Mouse (Mus musculus): ENCODE results near the gene Pianp. TPM values are rescaled to one million over a fixed set of nuclear protein-coding genes. Genes with fewer than 3 reads are reported as not detected.

The Pianp gene
- total RNA-seq, 1 experiment = 2.9 TPM

DNA sequence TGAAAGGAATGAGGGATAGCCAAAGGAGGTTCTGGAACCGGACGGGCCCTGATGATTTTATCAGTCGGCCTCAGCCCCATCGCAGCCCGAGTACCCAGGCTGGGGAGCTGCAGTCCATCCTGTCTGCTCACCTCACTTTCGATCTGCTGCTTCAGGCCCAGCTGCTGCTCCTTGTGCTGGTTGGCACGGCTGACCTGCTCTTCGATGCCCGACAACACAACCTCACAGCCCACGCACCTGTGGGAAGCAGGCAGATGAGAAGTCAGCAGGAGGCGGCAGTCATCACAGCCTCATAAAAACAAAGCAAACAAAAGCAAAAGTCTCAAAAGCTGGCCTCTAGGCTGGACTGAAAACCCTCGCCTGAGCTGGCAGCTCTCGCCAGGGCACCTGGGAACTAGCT is 36.5 kb upstream of the Pianp start:
- Histone ChIP-seq H3K4me1 (ENCODE audit: control insufficient read depth in 2 of 2, insufficient read depth in 2 of 2, low read length in 2 of 2, poor library complexity in 1 of 2) (peaks cover 0 to 10% of the 10 kb centered on the region in 2 experiments; a peak in 1 of 4 replicates), H3K27ac (ENCODE audit: insufficient read depth, low read depth, low read length, poor library complexity, severe bottlenecking) (no peak overlapping the region), H3K36me3 (ENCODE audit: control insufficient read depth, insufficient read depth, low read length, poor library complexity, severe bottlenecking) (peaks cover 46% of the 10 kb centered on the region), H3K4me3 (ENCODE audit: insufficient read depth in 1 of 2, low read depth in 1 of 2, low read length in 2 of 2, poor library complexity in 1 of 2, severe bottlenecking in 1 of 2) (no peak overlapping the region), H3K9me3 (ENCODE audit: control insufficient read depth, insufficient read depth, low read depth, low read length) (no peaks in the 10 kb centered on the region; the same call in 1 of the 2 replicates), H3K9ac (ENCODE audit: insufficient read depth, low read depth, low read length, poor library complexity, severe bottlenecking) (no peak overlapping the region)
- TF ChIP-seq CHD2 (IDR thresholded peaks at IDR 0.05; ENCODE audit: low read depth, low read length) = no peak
- TF ChIP-seq ZC3H11A (IDR thresholded peaks at IDR 0.05; ENCODE audit: borderline replicate concordance, low read depth, low read length) = no peak
- TF ChIP-seq HCFC1 (IDR thresholded peaks at IDR 0.05; ENCODE audit: borderline replicate concordance, insufficient read depth, low read length) = no peak
- TF ChIP-seq MAFK (IDR thresholded peaks at IDR 0.05; ENCODE audit: insufficient read depth, low read depth, low read length) = no peak
- TF ChIP-seq ZNF384 (IDR thresholded peaks at IDR 0.05; ENCODE audit: low read depth, low read length) = no peak
- in situ Hi-C loops (cut with MboI; ENCODE audit: low sequenced_read_pairs in 2 of 2, unreplicated experiment in 2 of 2) = no loop called here
- no peak for DNase-seq (ENCODE audit: low read depth, low spot score)

- H3K9me3 ChIP-seq (ENCODE audit: control insufficient read depth, insufficient read depth, low read depth, low read length) = no peaks in the 10 kb centered on the region
- no peak for TF ChIP-seq CHD2 (IDR thresholded peaks at IDR 0.05; ENCODE audit: low read depth, low read length)
- no peak for TF ChIP-seq HCFC1 (IDR thresholded peaks at IDR 0.05; ENCODE audit: borderline replicate concordance, insufficient read depth, low read length)
- TF ChIP-seq ZNF384 (IDR thresholded peaks at IDR 0.05; ENCODE audit: low read depth, low read length) = no peak
- no peak for TF ChIP-seq ZC3H11A (IDR thresholded peaks at IDR 0.05; ENCODE audit: borderline replicate concordance, low read depth, low read length)
- TF ChIP-seq MAFK (IDR thresholded peaks at IDR 0.05; ENCODE audit: insufficient read depth, low read depth, low read length) = no peak
- H3K4me3 ChIP-seq (ENCODE audit: insufficient read depth in 1 of 2, low read depth in 1 of 2, low read length in 2 of 2, poor library complexity in 1 of 2, severe bottlenecking in 1 of 2) = no peak overlapping the region
- peaks cover 44% of the 10 kb centered on the region for H3K36me3 ChIP-seq (ENCODE audit: control insufficient read depth, insufficient read depth, low read length, poor library complexity, severe bottlenecking)
- peaks cover 0 to 10% of the 10 kb centered on the region in 2 experiments; a peak in 1 of 4 replicates for H3K4me1 ChIP-seq (ENCODE audit: control insufficient read depth in 2 of 2, insufficient read depth in 2 of 2, low read length in 2 of 2, poor library complexity in 1 of 2)
- no peak overlapping the region for H3K27ac ChIP-seq (ENCODE audit: insufficient read depth, low read depth, low read length, poor library complexity, severe bottlenecking)
- in situ Hi-C loops (cut with MboI; ENCODE audit: low sequenced_read_pairs in 2 of 2, unreplicated experiment in 2 of 2) = no loop called here
- DNase-seq (ENCODE audit: low read depth, low spot score) = no peak
- no peak overlapping the region for H3K9ac ChIP-seq (ENCODE audit: insufficient read depth, low read depth, low read length, poor library complexity, severe bottlenecking)
Observed at GRCm38 (mm10) chr6:124961021-124961420, 35.5 kb upstream of the Pianp start.

DNA sequence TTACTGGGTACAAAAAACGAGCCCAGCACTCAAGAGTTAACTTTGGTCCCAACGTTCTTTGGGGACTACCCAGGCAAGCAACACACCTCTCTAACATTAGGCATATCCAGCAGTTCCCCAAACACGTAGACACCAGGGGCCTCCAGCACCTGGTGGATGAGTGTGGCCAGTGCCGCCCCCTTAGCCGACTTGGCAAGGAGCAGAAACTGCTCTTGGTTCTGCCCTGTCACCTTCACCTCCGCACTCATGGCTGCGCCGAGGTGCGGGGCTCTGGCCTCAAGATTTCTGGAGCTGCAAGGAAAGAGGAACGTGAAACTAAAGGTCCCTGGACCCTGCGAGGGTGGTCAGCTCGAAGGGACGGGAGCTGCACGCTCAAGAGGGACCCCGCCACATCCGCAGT is 31.9 kb upstream of the Pianp start:
- Histone ChIP-seq H3K36me3 (ENCODE audit: control insufficient read depth, insufficient read depth, low read length, poor library complexity, severe bottlenecking) (peaks cover 26% of the 10 kb centered on the region), H3K9ac (ENCODE audit: insufficient read depth, low read depth, low read length, poor library complexity, severe bottlenecking) (peak overlapping the region; percentile 91), H3K27ac (ENCODE audit: insufficient read depth, low read depth, low read length, poor library complexity, severe bottlenecking) (peak overlapping the region; percentile 94), H3K4me3 (ENCODE audit: insufficient read depth in 1 of 2, low read depth in 1 of 2, low read length in 2 of 2, poor library complexity in 1 of 2, severe bottlenecking in 1 of 2) (peak overlapping the region; percentile 84 to 91), H3K9me3 (ENCODE audit: control insufficient read depth, insufficient read depth, low read depth, low read length) (no peaks in the 10 kb centered on the region), H3K4me1 (ENCODE audit: control insufficient read depth in 2 of 2, insufficient read depth in 2 of 2, low read length in 2 of 2, poor library complexity in 1 of 2) (peaks cover 0 to 6% of the 10 kb centered on the region in 2 experiments; a peak in 1 of 4 replicates)
- no peak for DNase-seq (ENCODE audit: low read depth, low spot score)
- in situ Hi-C loops (cut with MboI; ENCODE audit: low sequenced_read_pairs in 2 of 2, unreplicated experiment in 2 of 2) = no loop called here
- TF ChIP-seq ZC3H11A (IDR thresholded peaks at IDR 0.05; ENCODE audit: borderline replicate concordance, low read depth, low read length) (no peak), CHD2 (IDR thresholded peaks at IDR 0.05; ENCODE audit: low read depth, low read length) (no peak), ZNF384 (IDR thresholded peaks at IDR 0.05; ENCODE audit: low read depth, low read length) (no peak), MAFK (IDR thresholded peaks at IDR 0.05; ENCODE audit: insufficient read depth, low read depth, low read length) (no peak), HCFC1 (IDR thresholded peaks at IDR 0.05; ENCODE audit: borderline replicate concordance, insufficient read depth, low read length) (no peak)

DNA sequence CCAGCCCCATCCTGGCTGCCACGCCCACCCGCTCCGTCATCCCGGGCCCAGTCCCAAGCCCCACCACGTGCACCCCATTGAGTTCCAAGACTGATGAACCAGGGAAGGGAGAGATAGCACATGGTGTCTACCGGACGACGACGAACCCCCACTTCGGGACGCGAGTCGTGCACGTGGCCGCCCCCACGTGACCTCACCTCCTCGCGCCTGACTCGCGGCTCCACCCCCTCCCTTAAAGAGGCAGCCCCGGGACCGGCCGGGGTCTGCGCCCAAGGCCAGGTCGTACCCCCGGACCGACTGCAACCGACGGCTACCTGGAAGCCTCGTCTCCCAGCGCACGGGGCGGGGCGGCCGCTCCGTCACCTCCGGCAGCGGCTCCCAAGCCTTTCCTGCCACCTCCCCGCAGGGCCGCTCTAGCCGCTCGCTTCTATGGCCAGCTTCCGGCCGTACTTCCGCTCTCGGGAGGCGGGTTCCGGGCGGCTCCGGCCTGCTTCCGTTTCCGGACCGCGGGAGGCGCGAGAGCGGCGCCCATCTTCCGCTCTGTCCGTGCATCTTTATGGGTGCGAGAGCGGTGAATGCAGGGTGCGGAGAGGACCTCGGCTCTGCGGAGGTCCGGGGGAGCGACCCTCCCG is 31.3 kb upstream of the Pianp start, which contains the start of gene Cops7a:
Gene Cops7a, minus strand, starts transcription at position 451 of the 632 bp plus-strand sequence.
- Histone ChIP-seq H3K9ac (ENCODE audit: insufficient read depth, low read depth, low read length, poor library complexity, severe bottlenecking) (peak within 1 kb of the TSS; percentile 99), H3K9me3 (ENCODE audit: control insufficient read depth, insufficient read depth, low read depth, low read length) (no peaks in the 10 kb centered on the region), H3K4me3 (ENCODE audit: insufficient read depth in 1 of 2, low read depth in 1 of 2, low read length in 2 of 2, poor library complexity in 1 of 2, severe bottlenecking in 1 of 2) (peak within 1 kb of the TSS; percentile 84 to 91), H3K4me1 (ENCODE audit: control insufficient read depth in 2 of 2, insufficient read depth in 2 of 2, low read length in 2 of 2, poor library complexity in 1 of 2) (peaks cover 0 to 4% of the 10 kb centered on the region in 2 experiments; a peak in 1 of 4 replicates), H3K36me3 (ENCODE audit: control insufficient read depth, insufficient read depth, low read length, poor library complexity, severe bottlenecking) (peaks cover 21% of the 10 kb centered on the region), H3K27ac (ENCODE audit: insufficient read depth, low read depth, low read length, poor library complexity, severe bottlenecking) (peak within 1 kb of the TSS; percentile 94)
- in situ Hi-C loops (cut with MboI; ENCODE audit: low sequenced_read_pairs in 2 of 2, unreplicated experiment in 2 of 2) = no loop called here
- peak; percentile 91 for DNase-seq (ENCODE audit: low read depth, low spot score)
- peak; percentile 70; the same call in 1 of the 2 replicates for TF ChIP-seq HCFC1 (IDR thresholded peaks at IDR 0.05; ENCODE audit: borderline replicate concordance, insufficient read depth, low read length)
- TF ChIP-seq MAFK (IDR thresholded peaks at IDR 0.05; ENCODE audit: insufficient read depth, low read depth, low read length) = no peak
- no peak for TF ChIP-seq CHD2 (IDR thresholded peaks at IDR 0.05; ENCODE audit: low read depth, low read length)
- TF ChIP-seq ZNF384 (IDR thresholded peaks at IDR 0.05; ENCODE audit: low read depth, low read length) = no peak
- no peak; the same call in 1 of the 2 replicates for TF ChIP-seq ZC3H11A (IDR thresholded peaks at IDR 0.05; ENCODE audit: borderline replicate concordance, low read depth, low read length)

All from ES-E14 (cell line).